Mouse (Mus musculus) thymus, adult 18-20 months (tissue): ENCODE measurements around the gene Mgat5b.
A peak's percentile ranks its signal among the peaks of the same experiment; 100 is the strongest.
"Not testable (repeated sequence)": the region's sequence is repeated elsewhere in the genome, so short reads cannot be mapped to it uniquely, and the experiment has no call there.

Source experiments
- DNase-seq, 2 experiments: peaks; one replicate each; pipeline ENCODE4 v3.0.0; 2022; ENCODE audit warnings: mixed read lengths in 2 of 2

Gene Mgat5b

DNA sequence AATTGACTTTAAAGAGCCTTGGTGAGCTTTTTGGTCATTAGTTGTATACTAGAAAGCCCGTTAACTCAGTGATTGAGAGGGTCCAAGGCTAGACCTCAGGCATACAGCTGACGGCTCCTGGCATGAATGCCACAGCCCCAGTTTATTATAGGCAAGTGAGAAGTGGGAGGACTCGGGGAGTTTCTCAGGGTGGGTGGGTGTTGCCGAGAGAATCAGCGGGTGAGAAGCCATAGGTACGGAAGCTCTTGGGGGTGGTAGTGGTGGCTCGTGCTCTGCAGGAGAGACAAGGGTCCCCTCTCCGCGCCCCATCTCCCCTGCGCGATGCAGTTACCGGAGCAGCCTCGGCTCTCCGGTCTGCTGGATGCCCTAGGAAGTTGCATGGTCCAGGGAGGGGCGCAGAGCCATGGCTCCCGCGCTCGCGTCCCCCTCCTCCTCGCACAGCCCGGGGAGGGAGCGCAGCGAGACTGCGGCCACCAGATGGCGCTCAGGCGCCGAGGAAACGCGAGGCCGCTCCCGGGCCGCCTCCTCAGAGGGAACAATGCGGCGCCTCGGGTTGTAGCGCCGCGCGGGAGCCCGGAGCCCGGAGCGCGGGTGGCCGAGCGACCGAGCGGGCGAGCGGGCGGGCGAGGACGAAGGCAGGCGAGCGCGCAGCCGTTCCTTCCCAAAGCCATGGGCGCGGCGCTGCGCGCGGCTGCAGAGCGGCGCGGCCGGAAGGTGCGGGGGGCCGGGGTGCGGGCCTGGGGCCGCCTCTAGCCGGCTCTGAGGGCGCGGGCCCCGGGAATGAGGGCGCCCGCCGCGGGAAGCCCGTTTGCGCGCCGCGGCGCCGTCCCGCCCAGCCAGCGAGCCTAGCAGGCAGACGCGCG is at the start of gene Mgat5b:
Gene Mgat5b (plus strand): TSS at position 541 of the 863 bp plus-strand sequence.
- peak; percentile 45 to 59 for DNase-seq

DNA sequence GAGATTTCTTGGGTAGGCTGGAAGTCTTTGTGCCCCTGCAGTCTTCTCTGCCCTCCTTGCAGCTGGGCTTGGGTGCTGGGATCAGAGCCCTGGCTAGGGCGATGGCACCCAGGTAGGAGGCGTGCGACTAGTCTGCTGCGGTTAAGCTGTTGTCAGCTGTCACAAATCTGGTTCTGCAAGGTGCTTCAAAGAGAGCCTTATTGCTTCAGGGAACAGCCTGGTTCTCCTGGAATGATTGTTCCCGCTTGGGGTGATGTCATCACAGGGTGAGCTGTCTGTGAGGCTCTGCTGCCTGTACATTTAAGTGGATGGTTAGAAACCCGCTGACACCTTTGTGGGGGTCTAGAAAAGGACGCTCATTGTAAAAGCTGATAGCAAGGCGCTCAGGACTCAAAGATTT is 49.4 kb upstream of the Mgat5b start:
- no peak for DNase-seq

DNA sequence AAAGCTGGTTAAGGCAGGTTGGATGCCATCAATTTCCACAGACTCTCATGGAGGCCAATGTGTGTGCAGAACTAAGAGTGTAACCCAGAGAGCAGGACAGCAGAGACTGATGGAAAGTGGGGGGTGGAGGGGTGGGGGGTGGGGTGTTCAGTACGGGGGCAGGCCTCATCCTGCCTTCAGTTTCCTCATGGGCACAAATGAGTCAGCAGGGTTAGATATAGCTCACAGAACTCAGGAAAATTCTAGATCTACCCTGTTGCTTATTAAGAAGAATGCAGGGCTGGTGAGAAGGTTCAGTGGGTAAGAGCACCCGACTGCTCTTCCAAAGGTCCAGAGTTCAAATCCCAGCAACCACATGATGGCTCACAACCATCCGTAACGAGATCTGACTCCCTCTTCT is 49.0 kb upstream of the Mgat5b start:
- no peak for DNase-seq

DNA sequence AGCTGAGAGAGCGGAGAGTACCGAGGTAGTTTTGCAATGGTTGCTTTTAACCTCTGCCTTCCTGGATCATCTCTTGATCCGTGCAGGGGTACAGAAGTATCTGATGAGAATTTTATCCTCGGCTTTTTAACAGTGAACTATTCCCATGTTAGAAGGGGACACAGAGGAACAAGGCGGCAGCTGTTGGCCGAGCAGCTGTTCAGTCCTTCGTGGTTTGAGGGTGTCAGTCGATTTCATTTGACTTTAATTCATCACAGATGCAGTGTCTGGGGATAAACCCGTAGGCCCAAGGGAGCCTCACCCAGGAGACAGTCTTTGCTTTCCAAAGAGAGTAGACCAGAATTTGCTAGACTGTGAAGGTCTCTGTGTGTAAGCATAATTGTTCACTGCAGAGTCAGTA is 47.1 kb upstream of the Mgat5b start:
- no peak for DNase-seq

DNA sequence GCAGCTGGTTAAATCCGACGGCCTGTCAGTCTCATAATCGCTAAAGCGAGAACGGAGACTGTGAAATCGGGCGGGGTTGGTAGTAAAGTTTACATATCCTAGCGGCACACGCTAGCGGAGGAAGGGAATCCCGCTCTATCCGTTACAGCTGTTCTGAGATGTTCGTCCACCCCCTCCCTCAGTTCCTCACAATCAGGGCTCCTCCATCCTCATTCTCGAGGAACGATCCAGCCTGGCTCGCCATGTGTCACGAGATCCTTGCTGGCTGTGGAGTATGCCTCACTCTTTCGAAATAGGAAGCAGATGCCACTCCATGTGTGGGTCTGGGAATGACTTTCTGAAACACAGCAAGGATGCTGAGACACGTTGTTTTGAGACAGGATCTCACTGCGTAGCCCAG is 44.7 kb upstream of the Mgat5b start:
- DNase-seq: no peak

DNA sequence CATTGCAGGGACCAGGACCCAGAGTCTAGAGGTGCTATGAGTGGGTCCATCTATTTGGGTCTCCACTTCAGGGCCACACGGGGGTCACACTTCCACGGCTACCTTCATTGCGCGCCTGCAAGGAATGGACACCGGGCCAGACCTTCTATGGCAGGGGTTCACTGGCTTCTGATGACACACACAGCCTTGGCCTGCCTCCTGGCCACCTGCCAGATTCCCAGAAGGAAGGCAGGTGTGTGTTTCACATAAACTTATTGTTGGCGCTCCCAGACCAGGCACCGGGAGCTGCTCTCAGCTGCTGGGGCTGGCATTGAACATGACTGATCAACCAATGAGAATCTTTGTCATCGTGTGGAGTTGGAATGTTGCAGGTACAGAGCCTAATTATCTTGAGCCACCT is 40.2 kb upstream of the Mgat5b start:
- no peak for DNase-seq

DNA sequence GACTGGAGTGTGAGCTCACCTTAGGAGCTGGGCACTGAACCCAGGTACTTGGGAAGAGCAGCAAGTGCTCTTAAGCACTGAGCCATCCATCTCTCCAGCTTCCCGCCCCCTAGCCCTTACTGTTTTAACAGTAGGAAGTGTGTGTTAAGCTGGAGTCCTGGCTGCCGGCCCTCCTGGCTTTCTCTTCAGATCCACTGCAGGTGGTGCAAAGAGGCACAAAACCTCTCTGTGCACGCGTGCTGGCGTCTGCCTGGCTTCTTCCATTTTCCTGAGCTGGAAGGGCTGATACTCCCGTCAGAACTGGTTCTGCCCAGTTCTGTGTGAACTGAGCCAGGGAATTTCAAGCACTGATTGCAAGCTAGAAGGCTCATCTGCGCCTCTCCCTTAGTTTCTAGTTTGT is 37.8 kb upstream of the Mgat5b start:
- DNase-seq: no peak

DNA sequence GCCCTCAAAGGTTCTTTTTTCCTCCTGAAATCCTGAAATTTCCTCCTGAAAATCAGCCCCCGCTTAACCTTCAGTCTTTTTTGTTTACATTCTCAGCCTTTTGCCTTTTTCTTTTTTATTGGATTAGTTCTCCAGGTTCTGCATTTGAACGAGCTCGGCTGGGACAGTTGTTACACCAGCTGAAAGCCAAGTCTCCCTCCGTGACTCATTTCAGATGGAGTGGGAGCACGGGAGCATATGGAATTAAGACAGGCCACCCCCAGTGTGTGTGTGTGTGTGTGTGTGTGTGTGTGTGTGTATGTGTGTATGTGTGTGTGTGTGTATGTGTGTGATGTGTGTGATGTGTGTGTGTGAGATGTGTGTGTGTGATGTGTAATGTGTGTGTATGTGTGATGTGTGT is 37.2 kb upstream of the Mgat5b start:
- DNase-seq: no peak

DNA sequence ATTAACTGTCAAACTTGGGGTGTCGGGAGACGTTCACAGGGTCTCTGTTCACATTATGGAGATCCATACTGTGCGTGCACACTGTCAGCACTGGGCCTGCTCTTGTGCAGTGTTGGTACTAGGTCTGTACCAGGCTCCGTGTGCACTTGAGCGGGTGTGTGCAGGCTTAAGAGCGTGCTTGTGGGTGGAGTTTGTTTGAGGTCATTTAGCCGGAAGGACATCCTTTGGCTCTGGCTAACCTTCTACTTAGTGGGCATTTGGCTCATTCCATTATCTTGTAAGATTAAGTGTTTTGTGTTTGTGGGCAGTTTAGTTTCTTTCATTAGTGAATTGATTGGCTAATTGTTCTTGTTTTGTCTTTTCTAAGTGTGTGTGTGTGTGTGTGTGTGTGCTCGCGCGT is 36.2 kb upstream of the Mgat5b start:
- DNase-seq: no peak

DNA sequence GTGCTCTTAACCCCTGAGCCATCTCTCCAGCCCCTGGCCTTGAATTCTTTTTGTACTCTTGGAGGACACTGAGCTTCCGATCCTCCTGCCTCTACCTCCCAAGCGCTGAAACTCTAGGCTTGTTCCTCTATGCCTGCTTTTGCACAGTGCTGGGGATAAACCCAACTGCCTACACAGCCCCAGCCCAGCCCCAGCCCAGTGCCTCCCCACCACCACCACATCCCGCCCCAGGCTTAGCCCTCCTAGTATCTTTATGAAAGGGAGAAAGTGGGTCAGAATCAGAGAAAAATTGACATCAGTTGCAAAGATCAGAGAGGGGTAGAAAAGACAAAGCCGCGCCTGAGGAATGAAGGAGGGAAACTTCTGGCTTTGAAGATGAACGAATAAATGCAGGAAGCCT is 34.6 kb upstream of the Mgat5b start:
- DNase-seq: no peak

DNA sequence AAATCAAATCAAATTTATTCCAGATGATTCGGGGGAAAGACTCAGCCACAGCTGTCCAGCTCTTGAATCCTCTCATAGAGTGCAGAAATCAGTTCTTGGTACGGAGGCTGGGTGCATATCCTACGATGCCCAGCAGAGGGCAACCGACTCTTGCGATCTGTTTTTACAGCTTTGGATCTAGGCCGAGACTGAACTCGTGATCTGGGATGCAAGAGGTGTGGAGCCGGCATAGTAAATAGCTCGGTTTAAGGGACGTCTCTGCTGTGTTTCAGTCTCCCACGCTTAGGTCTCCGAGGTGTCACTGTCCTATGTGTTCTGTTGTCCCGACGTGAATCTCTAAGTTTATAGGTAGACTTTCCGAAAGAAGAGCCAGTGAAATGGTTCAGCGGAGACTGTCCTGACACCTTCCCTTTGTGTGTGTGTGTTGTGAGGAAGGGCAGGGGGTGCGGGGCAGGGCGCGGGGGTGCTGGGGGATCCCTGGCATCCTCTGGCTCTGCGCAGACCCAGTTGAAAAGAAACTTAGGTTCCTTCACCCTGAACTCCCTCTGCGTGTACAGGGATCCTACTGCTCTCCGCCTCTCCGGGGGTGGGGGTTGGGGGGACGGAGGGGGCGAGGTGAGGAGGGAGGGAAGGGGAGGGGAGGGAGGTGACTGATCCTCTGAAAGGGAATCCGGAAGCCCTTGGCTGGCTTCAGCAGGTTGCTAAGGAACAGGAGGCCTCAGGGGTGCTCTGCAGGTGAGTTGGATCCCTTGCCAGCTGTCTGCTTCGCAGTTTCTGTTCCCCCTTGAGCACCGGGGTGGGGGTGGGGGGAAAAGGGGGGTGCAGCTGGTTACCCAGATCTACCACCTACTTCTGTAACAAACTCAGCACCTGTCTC is 33.1 kb upstream of the Mgat5b start:
- DNase-seq: peak; percentile 66 to 83

DNA sequence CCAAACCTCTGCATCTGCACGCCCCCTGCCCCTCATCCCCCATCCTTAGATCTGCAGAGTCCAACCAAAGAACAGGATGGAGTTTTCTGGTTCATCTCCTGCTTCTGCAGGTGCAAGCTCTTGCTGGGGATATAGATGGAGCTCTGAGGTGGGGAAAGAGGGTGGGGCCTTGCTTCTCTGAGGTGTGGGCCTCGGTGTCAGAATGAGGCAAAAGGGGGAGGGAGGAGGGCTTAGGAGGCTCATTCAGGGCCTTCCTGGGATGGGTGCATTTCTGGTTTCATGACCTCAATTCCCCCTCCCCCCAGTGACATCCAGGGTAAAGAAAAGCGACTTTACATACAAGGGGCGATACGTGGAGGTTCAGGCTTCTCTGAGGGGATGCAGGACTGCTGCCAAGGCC is 31.5 kb upstream of the Mgat5b start:
- DNase-seq: peak in 1 of 2 experiments; percentile 46

DNA sequence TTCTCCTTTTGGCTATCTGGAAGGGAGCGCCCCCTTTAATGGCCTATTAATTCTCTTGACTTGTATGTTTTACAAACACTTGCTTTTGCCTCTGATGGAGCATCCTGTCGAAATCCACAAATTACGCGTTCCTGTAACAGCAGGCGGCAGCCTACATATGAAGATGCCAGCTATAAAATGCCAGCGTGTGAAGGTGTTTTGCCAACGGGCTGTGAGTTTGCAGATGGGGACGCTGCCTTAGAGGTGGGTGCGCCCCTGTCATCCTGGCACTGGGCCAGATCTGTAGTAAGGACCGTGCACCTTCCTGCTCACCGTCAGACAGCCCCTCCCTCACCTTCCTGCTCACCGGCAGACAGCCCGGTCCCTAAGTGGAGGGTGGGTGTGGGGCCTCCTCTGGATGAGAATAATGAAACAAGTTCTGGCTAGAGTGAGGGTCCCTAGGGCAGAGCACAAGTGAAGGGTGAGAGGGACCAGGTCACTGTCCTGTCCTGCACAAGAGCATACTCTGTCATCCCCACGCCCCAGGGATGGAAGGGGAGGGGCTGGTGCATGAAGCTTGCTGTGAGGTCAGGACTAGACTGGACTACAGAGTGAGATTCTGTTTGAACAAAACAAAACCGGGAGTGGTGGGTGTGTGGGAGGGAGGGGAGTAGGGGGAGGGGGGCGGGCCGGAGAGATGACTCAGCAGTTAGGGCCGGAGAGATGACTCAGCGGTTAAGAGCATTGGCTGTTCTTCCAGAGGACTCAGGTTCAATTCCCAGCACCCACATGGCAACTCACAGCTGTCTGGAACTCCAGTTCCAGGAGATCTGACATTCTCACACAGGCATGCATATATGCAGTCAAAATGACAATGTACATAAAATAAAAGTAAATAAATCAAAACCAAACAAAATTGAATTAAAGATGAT is 24.9 kb upstream of the Mgat5b start:
- DNase-seq: no peak

DNA sequence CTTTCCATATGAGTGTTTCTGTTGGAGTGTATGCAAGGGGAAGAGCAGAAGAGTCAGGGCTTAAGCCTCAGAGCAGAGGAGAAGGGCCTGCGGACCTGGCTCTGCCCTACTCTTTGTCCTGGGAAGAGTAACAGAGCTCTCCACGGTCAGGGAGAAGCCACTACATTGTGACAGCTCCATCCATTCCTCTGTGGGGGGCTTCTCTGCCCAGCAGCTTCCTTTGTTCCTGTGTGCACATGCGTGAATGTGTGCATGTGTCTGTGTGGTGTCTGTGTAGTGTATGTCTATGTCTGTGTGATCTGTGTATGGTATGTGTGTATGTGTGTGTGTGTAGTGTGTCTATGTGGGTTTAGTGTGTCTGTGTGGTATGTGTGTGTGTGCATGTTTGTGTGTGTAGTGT is 23.3 kb upstream of the Mgat5b start:
- no peak for DNase-seq

DNA sequence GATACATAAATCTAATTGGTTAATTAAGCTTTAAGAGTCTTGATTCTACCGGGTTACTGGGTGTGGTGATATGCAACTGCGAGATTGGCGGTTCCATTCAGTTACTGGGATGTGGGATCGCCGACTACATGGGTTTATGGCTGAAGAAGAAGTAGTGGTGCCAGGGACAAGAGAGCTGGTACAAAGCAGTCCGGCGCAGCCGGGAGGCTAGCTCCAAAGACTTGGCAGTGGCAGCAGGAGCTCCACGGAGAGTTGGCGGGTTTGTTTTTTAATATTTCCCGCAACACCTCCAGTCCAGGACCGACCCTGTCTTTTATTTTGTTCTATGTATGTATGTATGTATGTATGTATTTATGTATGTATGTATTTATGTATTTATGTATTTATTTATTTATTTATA is 19.4 kb upstream of the Mgat5b start:
- DNase-seq: no peak

DNA sequence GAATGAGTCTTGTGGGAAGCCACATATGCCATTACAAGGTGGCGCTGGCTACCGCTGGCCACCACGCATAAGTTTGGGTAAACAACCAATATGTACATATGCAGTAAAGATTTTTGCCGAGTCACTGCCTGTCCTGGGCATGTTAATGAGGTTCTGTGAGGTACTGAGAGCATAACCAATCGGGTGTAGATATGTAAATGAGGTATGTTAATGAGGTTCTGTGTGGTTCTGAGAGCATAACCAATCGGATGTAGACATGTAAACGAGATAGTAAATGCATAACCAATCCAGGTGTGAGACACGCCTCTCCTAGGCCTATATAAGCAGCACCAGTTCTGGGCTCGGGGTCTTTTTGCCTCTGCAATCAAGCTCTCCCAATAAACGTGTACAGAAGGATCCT is 16.1 kb upstream of the Mgat5b start:
- DNase-seq: not testable (repeated sequence)

DNA sequence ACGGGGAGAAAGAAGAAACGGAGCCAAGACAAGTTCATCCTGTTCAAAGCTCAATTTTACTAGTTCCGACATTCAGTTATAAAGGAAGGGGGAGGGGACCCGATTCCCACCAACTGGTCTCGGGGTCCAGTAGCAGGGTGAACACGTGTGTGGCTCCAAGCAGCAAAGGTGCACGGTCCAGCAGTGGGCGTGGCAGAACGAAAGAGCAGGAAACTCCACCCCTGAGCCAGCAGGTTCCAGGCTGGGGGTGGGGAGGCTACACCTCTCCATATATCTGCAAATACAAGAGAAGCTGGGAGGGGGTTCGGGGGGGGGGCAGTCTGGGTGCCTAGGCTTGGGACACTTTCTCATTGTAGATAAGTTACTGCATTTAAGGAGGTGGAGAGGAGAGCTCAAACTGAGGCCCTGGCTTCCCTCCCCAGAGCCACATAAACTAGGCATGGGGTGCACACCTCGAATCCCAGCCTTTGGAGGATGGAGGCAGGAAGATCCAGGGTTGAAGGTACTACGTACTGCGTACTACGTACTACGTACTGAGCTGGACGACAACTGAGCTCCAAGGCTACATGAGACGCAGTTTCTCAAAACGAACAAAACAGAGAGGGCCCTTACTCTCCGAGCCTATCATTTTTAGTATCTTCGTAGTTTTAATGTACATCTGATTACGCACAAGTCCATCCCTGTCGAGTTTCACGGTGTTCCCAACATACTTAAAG is 12.8 kb upstream of the Mgat5b start:
- DNase-seq: no peak

DNA sequence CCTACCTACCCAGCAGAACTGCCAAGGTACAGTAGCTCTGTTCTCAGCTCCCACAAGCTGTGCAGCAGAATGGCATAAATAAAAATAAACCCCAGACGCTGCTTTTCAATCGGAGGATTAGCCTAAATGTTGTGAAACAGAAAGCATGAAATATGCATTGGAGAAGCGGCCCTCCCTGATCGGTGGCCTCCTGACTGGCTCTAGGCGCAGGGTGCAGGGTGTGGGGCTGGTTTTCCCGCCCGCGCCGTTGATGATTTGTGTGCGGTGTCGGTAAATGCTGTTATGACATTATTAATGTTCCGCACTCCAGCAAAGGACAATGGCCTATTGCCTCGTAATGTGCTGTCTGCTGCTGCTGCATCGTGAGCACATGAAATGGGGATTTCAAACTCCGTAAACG is 5.1 kb upstream of the Mgat5b start:
- no peak for DNase-seq

DNA sequence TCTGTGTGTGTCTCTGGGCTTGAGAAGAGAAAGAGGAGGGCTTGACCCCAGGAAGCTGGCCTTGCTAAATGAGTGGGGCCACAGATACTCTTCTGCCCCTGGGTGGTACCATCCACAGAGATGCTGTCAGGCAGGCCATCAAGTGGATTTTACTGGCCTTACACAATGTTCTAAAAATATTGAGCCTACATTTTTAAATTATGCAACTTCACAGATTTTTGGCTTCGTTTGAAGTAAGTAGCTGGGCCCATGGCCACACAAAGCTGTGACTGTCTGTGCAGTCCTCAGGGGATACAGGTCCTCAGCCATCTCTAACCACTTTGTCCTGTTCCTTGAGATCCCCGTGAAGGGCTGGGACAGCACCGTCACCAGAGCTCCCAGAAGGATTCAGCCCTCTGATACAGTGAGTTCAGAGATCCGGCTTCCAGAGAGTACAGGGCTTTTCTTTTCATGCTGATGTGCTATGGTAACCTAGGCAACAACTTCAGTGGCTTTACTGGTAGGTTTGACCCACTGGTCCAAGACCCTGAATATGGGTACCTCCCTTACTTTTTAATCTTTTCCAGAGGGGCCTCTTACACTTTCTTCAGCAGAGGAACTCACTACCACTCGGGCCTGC is 4.3 kb upstream of the Mgat5b start:
- no peak for DNase-seq

DNA sequence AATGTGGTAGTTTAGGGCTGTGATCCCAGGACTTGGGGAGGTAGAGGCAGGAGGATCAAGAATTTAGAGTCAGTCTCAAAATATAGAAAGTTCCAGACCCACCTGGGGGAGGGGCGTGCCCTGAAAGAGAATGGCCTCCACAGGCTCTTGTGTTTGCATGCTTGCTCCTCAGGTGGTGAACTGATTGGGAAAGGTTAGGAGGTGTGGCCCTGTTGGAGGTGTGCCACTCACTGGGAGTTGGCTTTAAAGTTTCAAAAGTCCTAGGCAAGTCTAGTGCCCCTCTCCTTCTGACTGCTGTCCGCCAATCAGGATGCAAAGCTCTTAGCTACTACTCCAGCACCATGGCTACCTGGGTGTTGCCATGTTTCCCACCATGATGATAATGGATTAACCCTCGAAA is 3.4 kb upstream of the Mgat5b start:
- no peak for DNase-seq

DNA sequence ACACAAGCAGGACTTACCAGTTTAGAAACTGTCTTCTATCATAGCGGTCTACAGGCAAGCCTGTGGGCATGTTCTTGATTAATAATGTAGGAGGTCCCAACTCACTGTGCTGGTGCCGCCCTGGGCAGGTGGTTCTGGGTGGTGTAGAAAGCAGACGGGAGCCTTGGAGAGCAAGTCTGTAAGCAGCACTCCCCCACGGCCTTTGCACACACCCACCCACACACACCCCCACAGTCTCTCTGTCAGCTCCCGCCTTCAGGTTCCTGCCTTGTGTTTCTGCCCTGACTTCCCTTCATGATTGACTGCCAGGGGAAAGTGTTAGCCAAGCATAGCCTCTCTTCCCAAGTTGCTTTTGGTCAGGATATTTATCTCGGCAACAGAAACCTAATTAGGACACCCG is 1.3 kb upstream of the Mgat5b start:
- no peak for DNase-seq
